Mouse (Mus musculus): ENCODE measurements around the gene Cask.
"Not testable (repeated sequence)": the region's sequence is repeated elsewhere in the genome, so short reads cannot be mapped to it uniquely, and the experiment has no call there.

Cask gene

DNA sequence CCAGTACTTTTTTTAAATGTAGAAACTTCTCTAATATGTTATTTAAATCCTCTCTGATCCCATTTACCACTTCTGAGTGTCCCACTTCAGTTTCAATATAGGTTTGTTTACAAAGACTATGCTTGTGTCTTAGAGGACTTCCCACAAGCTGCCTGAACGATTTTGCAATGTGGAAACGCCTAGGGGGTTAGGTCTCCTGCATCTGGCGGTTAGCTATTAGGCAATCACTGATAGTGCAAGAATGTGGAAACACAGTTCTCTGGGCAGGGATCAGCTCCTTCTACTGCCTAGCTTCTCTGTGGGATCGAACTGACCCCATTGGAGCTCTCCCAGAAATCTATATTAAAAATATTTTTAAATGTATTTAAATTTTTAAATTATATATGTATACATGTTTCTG, at the start of gene Cask:
Gene Cask (minus strand): TSS at position 83 of the 400 bp plus-strand sequence.
- DNase-seq, result no peak

GRCm38 (mm10) chrX:13889976-13890375, 38.8 kb upstream of the Cask start:
- no peak for DNase-seq

GRCm38 (mm10) chrX:13884348-13884747, 33.2 kb upstream of the Cask start:
- DNase-seq, result no peak

- no peak for DNase-seq
Measured at GRCm38 (mm10) chrX:13881969-13882368, 30.8 kb upstream of the Cask start.

DNA sequence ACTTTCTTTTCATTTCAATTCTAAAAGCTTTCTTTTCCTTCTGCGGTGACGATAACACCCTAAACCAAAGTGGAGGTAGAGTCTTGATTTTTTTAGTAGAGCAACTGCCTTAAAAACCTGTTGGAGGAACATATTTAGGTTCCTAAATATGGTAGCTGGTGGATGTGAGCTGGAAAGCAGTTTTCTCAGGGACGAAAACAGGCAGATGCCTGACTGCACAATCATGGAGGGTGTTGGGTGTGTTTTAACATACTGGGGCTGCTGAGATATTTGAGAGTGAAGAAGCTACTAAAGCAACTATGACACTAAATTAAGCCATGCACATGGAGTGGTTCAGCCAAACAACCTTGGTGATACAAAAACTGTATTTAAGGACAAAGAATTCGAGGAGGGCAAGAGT, 9.0 kb upstream of the Cask start:
- no peak for DNase-seq

DNA sequence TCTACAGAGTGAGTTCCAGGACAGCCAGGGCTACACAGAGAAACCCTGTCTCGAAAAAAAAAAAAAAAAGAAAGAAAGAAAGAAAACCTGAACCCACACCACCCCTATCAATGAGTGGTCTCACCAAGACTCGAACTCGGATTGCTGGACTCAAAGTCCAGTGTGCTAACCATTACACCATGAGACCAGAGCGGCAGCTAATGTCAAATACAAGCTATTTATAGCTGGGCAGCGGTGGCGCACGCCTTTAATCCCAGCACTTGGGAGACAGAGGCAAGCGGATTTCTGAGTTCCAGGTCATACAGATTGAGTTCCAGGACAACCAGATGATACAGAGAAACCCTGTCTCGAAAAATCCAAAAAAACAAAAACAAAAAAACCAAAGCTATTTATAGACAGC, 7.9 kb upstream of the Cask start:
- DNase-seq, result no peak

DNA sequence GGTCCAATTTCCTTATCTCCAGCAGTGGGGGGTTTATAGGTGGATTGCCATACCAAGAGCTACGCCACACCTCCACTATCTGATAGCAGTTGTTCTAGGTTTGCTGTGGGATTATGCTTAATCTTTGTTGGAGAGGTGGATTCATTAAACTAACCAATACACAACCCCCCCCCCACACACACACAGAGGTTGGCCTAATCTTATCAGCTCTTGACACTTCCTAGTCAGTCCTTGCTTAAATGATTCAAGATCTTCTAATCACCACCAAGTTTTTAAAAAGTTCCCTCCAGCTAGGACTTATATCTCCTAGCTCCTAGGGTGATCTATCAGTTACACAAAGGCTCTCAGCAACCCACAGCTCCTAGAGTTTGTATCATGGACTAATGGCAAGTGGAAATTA, 2.7 kb downstream of the Cask start:
- no peak for DNase-seq

GRCm38 (mm10) chrX:13847502-13847851, 3.7 kb downstream of the Cask start:
- peak; percentile 29 to 43 for DNase-seq

DNA sequence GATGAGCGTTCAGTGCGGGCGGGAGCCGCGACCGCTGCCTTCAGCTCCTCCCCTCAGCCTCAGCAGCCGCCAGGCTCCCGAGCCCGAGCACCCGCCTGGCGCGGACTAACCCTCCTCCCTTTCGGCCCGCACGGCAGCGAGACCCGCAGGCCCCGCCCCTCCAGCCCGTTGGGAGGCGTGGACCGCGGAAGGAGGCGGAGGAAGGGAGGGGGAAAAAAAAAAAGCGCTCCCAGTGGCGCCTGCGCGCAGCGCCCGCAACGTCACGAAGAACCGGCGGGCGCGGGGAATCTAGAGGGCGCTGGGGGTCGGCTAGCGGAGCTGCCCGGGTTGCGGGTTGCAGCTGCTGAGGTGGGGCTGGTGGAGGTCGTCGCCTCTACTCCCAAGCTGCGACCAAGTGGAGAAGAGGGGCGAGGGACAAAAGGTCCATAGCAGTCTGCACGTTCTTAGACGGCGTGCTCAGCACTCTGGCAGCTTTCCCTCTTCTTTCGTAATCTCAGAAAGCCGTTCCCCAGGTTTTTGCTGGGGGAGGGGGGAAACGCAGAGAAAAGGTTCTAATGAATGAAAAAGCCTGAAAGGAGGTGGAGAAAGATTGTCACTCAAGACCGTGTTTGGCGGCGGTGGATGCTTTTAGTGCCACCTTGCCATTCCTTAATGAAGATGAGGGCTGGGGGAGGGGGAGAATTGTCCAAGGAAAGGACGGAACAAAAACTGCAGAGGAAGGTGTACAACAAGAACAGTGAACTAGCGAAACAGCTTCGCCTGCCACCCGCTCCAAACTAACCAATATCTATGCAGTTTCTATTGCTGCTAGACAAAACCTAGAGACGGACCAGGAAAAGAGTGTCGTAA, 4.3 kb downstream of the Cask start:
- peak; percentile 80 to 89 for DNase-seq

DNA sequence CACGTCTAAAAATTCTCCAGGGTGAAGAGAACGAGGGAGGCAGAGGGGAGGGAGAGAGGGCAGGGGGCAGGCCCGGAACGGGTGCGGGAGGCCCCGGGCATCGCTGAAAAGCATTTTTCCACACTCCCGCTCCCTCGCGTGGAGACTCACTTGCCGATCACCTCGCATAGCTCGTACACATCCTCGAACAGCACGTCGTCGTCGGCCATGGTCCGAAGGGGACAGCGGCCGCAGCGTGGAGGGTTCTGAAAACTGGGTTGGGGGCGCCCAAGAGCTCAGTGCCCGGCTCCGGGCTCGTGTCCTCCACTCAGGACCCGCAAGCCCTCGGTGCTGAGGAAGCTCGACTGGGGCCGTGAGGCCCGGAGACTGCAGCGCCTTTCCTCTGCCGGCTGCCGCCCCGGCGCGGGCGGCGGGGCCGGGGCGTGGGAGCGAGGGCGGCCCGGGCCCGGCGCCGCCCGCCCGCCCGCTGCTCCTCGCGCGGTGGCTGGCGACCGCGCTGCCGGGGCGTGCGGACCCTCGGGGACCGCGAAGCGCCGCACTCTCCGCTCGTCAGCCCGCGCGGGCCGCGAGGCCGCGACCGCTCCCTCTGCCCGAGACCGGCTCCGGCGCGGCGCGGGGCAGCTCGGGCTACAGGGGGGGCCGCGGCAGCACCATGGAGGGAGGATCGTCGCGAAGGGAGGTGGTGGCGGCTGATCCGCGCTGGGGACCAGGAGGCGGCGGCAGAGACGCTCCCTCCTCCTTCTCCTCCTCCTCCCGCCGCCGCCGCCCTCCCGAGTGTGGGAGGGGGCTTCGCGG, 5.1 kb downstream of the Cask start:
- peak; percentile 42 to 50 for DNase-seq

GRCm38 (mm10) chrX:13845141-13845857, 5.9 kb downstream of the Cask start:
- peak; percentile 3 to 29 for DNase-seq

- DNase-seq, result peak; percentile 7 to 15
Measured at GRCm38 (mm10) chrX:13822792-13823191, 28.4 kb downstream of the Cask start.

DNA sequence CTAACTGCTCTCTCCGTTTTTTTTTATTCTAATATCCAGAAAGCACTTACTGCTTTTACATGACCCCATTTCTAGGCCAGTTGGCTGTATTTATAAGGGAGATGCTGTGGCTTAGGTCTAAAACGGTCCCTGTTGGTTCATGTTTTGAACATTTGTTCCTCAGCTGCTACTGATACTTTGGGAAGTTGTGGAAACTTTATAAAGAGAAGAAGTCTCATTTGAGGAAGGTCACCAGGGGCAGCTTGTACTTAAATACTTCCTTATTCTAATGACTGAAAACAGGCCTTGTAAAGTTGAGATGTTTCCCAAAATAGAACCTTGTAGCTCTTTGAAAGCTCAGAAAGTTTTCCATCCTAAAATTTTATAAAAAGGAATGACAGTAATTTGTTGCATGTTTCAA, 52.4 kb downstream of the Cask start:
- no peak for DNase-seq

DNA sequence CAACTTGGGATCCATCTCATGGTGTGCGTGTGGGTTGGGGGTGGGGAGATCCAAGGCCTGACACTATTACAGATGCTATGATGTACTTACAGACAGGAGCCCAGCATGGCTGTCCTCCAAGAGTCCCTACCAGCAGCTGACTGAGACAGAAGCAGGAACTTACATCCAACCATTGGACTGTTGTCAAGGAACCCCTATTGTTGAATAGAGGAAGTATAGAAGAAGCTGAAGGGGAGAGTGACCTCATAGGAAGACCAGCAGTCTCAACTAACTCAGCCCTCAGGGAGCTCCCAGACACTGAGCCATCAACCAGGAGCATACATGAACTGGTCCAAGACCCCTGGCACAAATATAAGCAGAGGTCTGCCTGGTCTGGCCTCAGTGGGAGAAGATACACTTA, 85.5 kb downstream of the Cask start:
- DNase-seq, result no peak

- no peak for DNase-seq
Measured at GRCm38 (mm10) chrX:13765024-13765423, 86.1 kb downstream of the Cask start.

DNA sequence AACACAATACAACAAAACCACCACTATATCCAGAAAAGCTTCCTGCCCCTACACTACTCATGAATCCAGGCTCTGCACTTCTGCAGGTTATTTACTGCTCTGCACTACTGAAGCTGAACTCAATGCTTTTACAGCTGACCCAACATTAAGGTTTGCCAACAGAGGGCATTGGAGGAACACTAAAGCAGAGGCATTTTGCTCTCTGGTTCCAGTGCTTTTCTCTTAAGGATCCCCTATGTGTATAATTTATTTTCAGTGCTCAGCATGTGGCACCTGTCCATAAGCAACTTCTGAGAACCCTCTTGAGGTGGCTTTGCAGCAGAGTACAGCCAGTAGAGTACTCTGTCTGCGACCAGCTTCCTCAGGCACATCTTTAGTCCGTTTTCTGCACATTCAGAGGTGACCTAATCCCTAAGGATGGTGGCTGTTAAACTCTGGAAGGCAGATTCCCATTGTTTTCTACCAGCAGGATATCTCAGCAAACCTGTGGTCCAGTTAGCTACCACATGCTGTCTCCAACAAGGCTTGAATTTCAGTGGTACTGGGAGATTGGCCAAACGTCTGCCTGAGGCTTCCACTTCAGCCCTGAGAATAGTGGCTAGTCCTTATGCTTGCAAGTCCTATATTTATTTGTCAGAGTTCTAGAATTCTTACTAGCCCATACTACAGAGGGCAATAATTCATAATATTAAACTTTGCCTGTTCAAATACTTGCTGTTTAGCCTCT, 93.7 kb downstream of the Cask start:
- DNase-seq, result peak; percentile 16 to 24

DNA sequence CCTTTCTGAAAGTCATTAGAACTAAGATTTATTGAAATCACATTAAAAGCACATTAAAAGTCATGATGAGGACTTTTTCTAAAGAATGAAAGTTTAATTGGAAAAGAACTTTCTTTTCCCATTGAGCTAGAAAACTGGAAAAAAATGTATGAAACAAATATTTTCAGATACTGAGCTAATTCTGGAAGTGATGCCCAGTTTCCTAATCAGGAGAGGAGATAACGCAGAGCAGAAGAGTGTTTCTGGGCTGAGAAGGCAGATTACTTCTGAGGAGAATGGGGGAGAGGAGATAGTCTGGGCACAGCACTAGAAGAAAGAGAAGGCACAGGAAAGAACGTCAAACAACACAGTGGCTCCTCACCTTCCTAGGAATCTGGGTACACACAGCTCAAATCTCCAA, 110.1 kb downstream of the Cask start:
- no peak for DNase-seq

DNA sequence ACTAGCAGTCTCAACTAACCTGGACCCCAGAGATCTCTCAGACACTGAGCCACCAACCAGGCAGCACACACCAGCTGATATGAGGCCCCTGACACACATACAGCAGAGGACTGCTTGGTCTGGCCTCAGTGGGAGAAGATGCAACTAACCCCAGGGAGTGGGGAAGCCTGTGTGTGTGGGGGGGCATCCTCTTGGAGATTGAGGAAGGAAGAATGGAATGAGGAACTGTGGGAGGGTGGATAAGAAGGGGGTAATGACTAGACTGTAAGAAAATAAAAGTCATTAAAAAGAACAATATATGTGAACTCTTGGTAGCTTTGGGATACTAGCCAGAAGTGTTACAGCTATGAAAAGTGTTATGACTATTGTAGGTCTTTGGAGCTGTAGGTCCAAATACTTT, 120.4 kb downstream of the Cask start:
- not testable (repeated sequence) for DNase-seq

DNA sequence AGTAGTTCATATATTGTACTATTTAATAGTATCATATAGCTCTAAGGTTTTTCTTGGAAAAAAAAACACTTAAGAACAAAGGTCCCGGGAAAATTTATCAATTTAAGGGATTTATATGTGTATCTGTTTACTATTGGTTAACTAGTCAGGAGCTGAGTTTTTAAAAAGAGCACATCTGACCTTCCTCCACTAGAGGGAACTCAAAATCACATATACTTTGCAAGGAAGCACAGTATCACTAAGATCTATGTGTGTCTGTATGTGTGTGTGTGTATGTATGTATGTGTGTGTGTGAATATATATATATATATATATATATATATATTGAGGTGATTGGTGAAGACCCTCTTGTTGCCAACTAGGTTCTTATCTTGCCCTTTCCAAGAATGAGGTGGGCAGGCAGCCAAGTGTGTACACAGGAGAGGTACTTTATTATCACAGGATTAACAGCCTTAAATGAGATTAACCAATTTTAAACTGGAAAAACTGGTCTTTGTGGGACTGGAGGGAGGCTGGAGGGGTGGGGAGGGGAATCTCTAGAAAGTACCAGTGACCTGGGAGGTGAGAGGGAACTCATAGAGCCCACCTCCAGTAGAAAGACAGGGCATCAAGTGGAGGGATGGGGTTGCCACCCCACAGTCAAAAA, 121.2 kb downstream of the Cask start:
- peak in 1 of 2 experiments; percentile 6 for DNase-seq

- DNase-seq, result no peak
Measured at GRCm38 (mm10) chrX:13725573-13726403, 125.4 kb downstream of the Cask start.

DNA sequence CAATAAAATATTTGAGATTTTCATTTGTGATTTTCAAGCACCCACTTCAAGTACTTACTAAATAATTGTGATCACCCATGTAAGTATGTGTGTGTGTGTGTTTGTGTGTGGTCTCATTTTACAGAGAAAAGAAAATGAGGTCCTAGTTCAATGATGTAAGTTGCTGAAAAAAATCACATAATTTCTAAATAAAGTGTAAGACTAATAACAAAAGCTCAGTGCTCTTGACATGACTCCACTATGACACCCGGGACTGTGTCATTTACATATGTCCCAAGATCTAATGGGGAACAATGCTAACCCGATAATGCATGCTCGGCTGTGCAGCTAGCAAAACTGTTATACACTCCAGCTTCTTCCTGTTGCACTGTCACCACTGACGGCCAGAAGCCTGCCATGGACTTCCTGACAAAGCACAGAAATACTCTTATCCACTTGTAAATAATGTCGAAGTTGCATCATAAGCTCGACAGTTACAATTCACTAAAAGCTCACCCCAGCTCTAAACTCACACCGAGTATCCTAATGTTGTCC, 130.8 kb downstream of the Cask start:
- DNase-seq, result no peak
